Mouse (Mus musculus) adrenal gland, adult 8-10 months (tissue): ENCODE data around the gene Rasa3. TPM values are rescaled to one million over a fixed set of nuclear protein-coding genes. Genes with fewer than 3 reads are reported as not detected.
A peak's percentile ranks its signal among the peaks of the same experiment; 100 is the strongest.

Experiments used
- DNase-seq: peaks from one replicate; pipeline ENCODE4 v3.0.0; 2022
- total RNA-seq, 4 experiments: library from RNA; stranded (reverse); gene quantifications; 2 replicates each; pipeline ENCODE4 v1.2.4; 2022

The Rasa3 gene
- total RNA-seq, 4 experiments from 2014 or later, result 27.8 to 46.6 (median 33.1) TPM

GRCm38 (mm10) chr8:13685674-13686314 lies 8.4 kb upstream of the Rasa3 start:
- no peak for DNase-seq

- no peak for DNase-seq
These were observed 6.7 kb upstream of the Rasa3 start for GRCm38 (mm10) chr8:13684131-13684530.

- no peak for DNase-seq
These were observed 779 bp upstream of the Rasa3 start for GRCm38 (mm10) chr8:13678182-13678581.

GRCm38 (mm10) chr8:13676701-13677412 lies 546 bp downstream of the Rasa3 start:
- DNase-seq, result peak; percentile 63

- DNase-seq, result peak; percentile 64
These were observed 1.1 kb downstream of the Rasa3 start for GRCm38 (mm10) chr8:13676302-13676700.

GRCm38 (mm10) chr8:13675524-13675923 lies 1.9 kb downstream of the Rasa3 start:
- no peak for DNase-seq

GRCm38 (mm10) chr8:13675121-13675520 lies 2.3 kb downstream of the Rasa3 start:
- DNase-seq, result no peak

- DNase-seq, result no peak
These were observed 3.0 kb downstream of the Rasa3 start for GRCm38 (mm10) chr8:13674294-13675010.

GRCm38 (mm10) chr8:13673215-13673614 lies 4.2 kb downstream of the Rasa3 start:
- DNase-seq, result no peak

GRCm38 (mm10) chr8:13671246-13672003 lies 6.0 kb downstream of the Rasa3 start:
- DNase-seq, result no peak

- DNase-seq, result no peak
These were observed 7.4 kb downstream of the Rasa3 start for GRCm38 (mm10) chr8:13670011-13670471.

- no peak for DNase-seq
These were observed 9.0 kb downstream of the Rasa3 start for GRCm38 (mm10) chr8:13668367-13668766.

GRCm38 (mm10) chr8:13667917-13668316 lies 9.5 kb downstream of the Rasa3 start:
- DNase-seq, result no peak

GRCm38 (mm10) chr8:13665944-13666343 lies 11.5 kb downstream of the Rasa3 start:
- DNase-seq, result peak; percentile 74

- DNase-seq, result peak; percentile 76
These were observed 11.9 kb downstream of the Rasa3 start for GRCm38 (mm10) chr8:13665538-13665937.

GRCm38 (mm10) chr8:13664711-13665210 lies 12.6 kb downstream of the Rasa3 start:
- DNase-seq, result no peak

- DNase-seq, result no peak
These were observed 17.1 kb downstream of the Rasa3 start for GRCm38 (mm10) chr8:13660323-13660722.

GRCm38 (mm10) chr8:13657479-13657878 lies 19.9 kb downstream of the Rasa3 start:
- no peak for DNase-seq

GRCm38 (mm10) chr8:13655033-13655351 lies 22.4 kb downstream of the Rasa3 start:
- no peak for DNase-seq

GRCm38 (mm10) chr8:13654350-13655032 lies 22.9 kb downstream of the Rasa3 start:
- DNase-seq, result no peak

GRCm38 (mm10) chr8:13650541-13651191 lies 26.7 kb downstream of the Rasa3 start:
- no peak for DNase-seq
